Mouse (Mus musculus) testis, adult 2 months (tissue): ENCODE measurements around the gene Edn1.

ENCODE experiments used
- CTCF ChIP-seq: fragments of 200-500 bp; IDR thresholded peaks from 2 replicates; pipeline ENCODE4 v1.5.1; 2012; ENCODE audit warnings: low read depth, mild to moderate bottlenecking, inconsistent platforms, low read length, moderate library complexity; ENCODE audit not compliant: control insufficient read depth, insufficient read depth, insufficient replicate concordance
- POLR2A ChIP-seq: fragments of 200-500 bp; IDR thresholded peaks from 2 replicates; pipeline ENCODE4 v1.6.1; 2012; ENCODE audit warnings: low read depth, mild to moderate bottlenecking, inconsistent platforms, low read length, moderate library complexity; ENCODE audit not compliant: control insufficient read depth

DNA sequence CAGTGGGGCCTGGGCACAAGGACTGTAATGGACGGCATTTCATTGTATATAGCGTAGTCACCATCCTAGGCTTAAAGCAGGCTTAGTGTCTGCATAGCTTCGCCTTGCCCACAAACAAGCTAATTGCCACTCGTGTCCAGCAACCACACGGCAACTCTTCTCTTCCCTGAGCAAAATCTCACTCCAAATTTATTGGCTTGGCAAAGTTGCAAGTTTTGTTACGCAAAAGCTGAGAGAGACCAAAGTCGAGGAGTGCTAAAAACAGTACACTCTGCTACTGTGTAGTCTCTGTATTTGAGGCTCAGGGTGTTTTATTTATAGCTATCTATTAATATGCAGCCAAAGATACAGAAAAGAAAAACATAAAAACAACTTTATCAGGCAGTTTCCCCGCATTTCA is 3.0 kb upstream of the Edn1 start:
- TF ChIP-seq CTCF (no peak), POLR2A (no peak)
